Mouse (Mus musculus) lung, postnatal 0 days (tissue): ENCODE measurements around the gene Robo2. TPM values are rescaled to one million over a fixed set of nuclear protein-coding genes. Genes with fewer than 3 reads are reported as not detected.

ENCODE experiments used
- ATAC-seq: fragments of 200-750 bp; cut with Nextera tagmentation; 2 replicates; pipeline ENCODE4 v1.8.0; 2017; ENCODE audit warnings: moderate library complexity
- DNase-seq: peaks from one replicate; pipeline ENCODE4 v3.0.0-alpha.2; 2016; ENCODE audit warnings: low spot score
- H3K27ac ChIP-seq: fragments of 300-500 bp; sonication (generic); 2 replicates; pipeline ENCODE4 v1.5.1; 2014; ENCODE audit warnings: antibody characterized with exemption, mild to moderate bottlenecking, low read length, mixed read lengths
- H3K27me3 ChIP-seq: fragments of 300-500 bp; sonication (generic); replicated peaks from 2 replicates; pipeline ENCODE4 v1.6.1; 2014; ENCODE audit warnings: low read length, mixed read lengths; ENCODE audit not compliant: insufficient read depth
- H3K36me3 ChIP-seq: fragments of 300-500 bp; sonication (generic); 2 replicates; pipeline ENCODE4 v1.6.1; 2014; ENCODE audit warnings: low read length, mixed read lengths; ENCODE audit not compliant: insufficient read depth
- H3K4me1 ChIP-seq: fragments of 300-500 bp; sonication (generic); 2 replicates; pipeline ENCODE4 v1.6.1; 2014; ENCODE audit warnings: antibody characterized with exemption, low read depth, low read length, mixed read lengths; ENCODE audit not compliant: insufficient read depth
- H3K4me2 ChIP-seq: fragments of 300-500 bp; sonication (generic); replicated peaks from 2 replicates; pipeline ENCODE4 v1.6.1; 2014; ENCODE audit warnings: low read depth, mild to moderate bottlenecking, low read length, moderate library complexity, mixed read lengths
- H3K4me3 ChIP-seq: fragments of 300-500 bp; sonication (generic); 2 replicates; pipeline ENCODE4 v1.5.1; 2014; ENCODE audit warnings: low read depth, low read length
- H3K9ac ChIP-seq: fragments of 300-500 bp; sonication (generic); replicated peaks from 2 replicates; pipeline ENCODE4 v1.6.1; 2014; ENCODE audit warnings: low read depth, mild to moderate bottlenecking
- H3K9me3 ChIP-seq: fragments of 300-500 bp; sonication (generic); 2 replicates; pipeline ENCODE4 v1.6.1; 2016; ENCODE audit warnings: low read length, mixed read lengths
- CTCF ChIP-seq: IDR thresholded peaks from 2 replicates; pipeline ENCODE4 v1.5.1; 2016; ENCODE audit warnings: antibody characterized with exemption, mild to moderate bottlenecking
- EP300 ChIP-seq: IDR thresholded peaks from 2 replicates; pipeline ENCODE4 v1.6.1; 2016; ENCODE audit warnings: antibody characterized with exemption, mild to moderate bottlenecking, control low read depth
- WGBS: fragments of 180-500 bp; shearing (Covaris S2); extraction: QIAGEN DNeasy Blood & Tissue Kit; methylation state at CpG from one replicate; pipeline ENCODE4 v1.1.7; 2014; 5-methylcytosine and 5-hydroxymethylcytosine counted together
- polyA plus RNA-seq: library from polyadenylated mRNA; unstranded; fragments of >200 nt; fragmentation: Nextera tagmentation; extraction: Ambion mirVana; gene quantifications from 2 replicates; pipeline ENCODE4 v1.2.1, GENCODE M21; 2015

The Robo2 gene
- polyA plus RNA-seq, 1 experiment from 2014 or later: 13.3 TPM

GRCm38 (mm10) chr16:74200024-74200703 lies 211.5 kb downstream of the Robo2 start:
- WGBS: 78% methylated on average over 1 of the region's 1 CpGs
- ATAC-seq: no peak
- no peaks in the 10 kb centered on the region for H3K27me3 ChIP-seq
- no peaks in the 10 kb centered on the region for H3K9me3 ChIP-seq
- H3K36me3 ChIP-seq: no peaks in the 10 kb centered on the region
- no peak for TF ChIP-seq EP300
- TF ChIP-seq CTCF: no peak
- no peak overlapping the region for H3K27ac ChIP-seq
- H3K9ac ChIP-seq: no peak overlapping the region
- no peak overlapping the region for H3K4me3 ChIP-seq
- DNase-seq: no peak
- no peaks in the 10 kb centered on the region for H3K4me1 ChIP-seq
- no peak overlapping the region for H3K4me2 ChIP-seq

DNA sequence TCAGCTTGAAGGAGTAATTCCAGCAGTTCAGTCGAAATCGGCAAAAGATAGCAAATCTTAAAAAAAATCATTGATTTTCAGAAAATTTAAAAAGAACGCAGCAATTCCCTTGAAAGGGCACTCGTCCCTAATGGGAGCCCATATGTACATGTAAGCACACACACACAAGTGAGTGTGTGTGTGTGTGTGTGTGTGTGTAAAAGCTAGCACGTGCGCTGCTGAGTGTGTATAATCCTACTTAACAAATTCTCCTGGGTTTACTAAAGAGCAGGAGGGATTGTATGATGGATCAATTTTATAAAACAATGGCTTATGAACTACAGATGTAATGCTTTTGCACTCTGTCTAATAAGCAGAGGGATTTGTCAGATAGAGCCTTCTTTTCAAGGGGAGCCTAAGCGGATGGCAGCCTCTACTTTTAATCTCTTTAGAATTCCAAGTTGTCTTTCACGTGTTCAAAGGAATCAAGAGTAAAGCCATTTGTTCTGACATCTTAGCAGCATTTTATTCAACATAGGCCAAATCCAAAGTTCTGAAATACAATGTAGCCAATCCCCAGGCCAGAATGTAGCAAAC lies 218.6 kb downstream of the Robo2 start:
- H3K4me1 ChIP-seq: no peaks in the 10 kb centered on the region

GRCm38 (mm10) chr16:74191621-74192020 lies 220.0 kb downstream of the Robo2 start:
- ATAC-seq (no peak), DNase-seq (no peak)
- Histone ChIP-seq H3K9me3 (no peaks in the 10 kb centered on the region), H3K27me3 (no peaks in the 10 kb centered on the region), H3K36me3 (no peaks in the 10 kb centered on the region), H3K9ac (no peak overlapping the region), H3K27ac (no peak overlapping the region), H3K4me1 (no peaks in the 10 kb centered on the region), H3K4me2 (no peak overlapping the region), H3K4me3 (no peak overlapping the region)
- no peak for TF ChIP-seq EP300
- TF ChIP-seq CTCF: no peak
- WGBS: 83% methylated on average over 2 of the region's 2 CpGs

More for the DNA sequence above, 218.6 kb downstream of the Robo2 start:
- DNase-seq (no peak), ATAC-seq (no peak)
- no peak overlapping the region for H3K27ac ChIP-seq
- H3K27me3 ChIP-seq: no peaks in the 10 kb centered on the region
- no peak overlapping the region for H3K9ac ChIP-seq
- H3K36me3 ChIP-seq: no peaks in the 10 kb centered on the region
- WGBS: 74% methylated on average over 8 of the region's 8 CpGs
- H3K4me3 ChIP-seq: no peak overlapping the region
- TF ChIP-seq CTCF: no peak
- TF ChIP-seq EP300: no peak
- no peaks in the 10 kb centered on the region for H3K9me3 ChIP-seq
- H3K4me2 ChIP-seq: no peak overlapping the region

DNA sequence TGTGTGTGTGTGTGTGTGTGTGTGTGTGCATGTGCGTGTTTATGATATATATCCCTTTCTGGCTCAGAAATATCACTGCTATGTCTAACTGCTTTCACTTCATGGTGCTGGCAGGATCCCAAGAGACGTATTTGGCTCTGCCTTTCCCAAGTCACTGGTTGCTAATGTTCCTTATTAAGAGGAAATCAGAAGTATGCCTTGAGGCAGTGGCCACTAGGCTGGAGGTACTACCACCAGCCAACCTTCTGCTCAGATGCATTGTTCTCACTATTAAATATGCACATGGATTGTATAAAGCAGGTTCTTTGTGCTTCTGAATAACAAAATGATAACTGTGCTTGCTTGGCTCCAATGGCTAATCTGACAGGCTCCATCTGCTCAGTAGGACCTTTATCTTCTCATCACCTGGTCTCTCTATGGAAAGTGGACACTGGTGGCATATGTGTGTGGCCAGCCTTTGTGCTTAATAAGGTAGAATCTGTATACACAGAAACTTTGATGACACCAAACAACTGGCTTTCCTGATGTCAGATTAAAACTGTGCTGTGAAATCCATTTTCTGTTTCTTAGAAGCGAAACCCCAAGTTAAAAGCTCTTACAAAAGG lies 229.0 kb downstream of the Robo2 start:
- no peaks in the 10 kb centered on the region for H3K4me1 ChIP-seq
- no peak overlapping the region for H3K27ac ChIP-seq
- H3K36me3 ChIP-seq: no peaks in the 10 kb centered on the region
- no peak overlapping the region for H3K9ac ChIP-seq
- no peaks in the 10 kb centered on the region for H3K9me3 ChIP-seq
- H3K4me2 ChIP-seq: no peak overlapping the region
- H3K4me3 ChIP-seq: no peak overlapping the region
- WGBS: 52% methylated on average over 3 of the region's 3 CpGs
- ATAC-seq: peak; percentile 11; the same call in 1 of the 2 replicates
- DNase-seq: peak; percentile 39
- H3K27me3 ChIP-seq: no peaks in the 10 kb centered on the region
- TF ChIP-seq EP300: no peak
- TF ChIP-seq CTCF: no peak

- Histone ChIP-seq H3K4me3 (no peak overlapping the region), H3K4me1 (no peaks in the 10 kb centered on the region), H3K9me3 (no peaks in the 10 kb centered on the region), H3K9ac (no peak overlapping the region), H3K36me3 (no peaks in the 10 kb centered on the region), H3K27me3 (no peaks in the 10 kb centered on the region), H3K4me2 (no peak overlapping the region), H3K27ac (no peak overlapping the region)
- ATAC-seq (no peak), DNase-seq (no peak)
- 78% methylated on average over 3 of the region's 3 CpGs for WGBS
- TF ChIP-seq EP300 (no peak), CTCF (no peak)
These were observed 239.0 kb downstream of the Robo2 start for GRCm38 (mm10) chr16:74172673-74173072.

DNA sequence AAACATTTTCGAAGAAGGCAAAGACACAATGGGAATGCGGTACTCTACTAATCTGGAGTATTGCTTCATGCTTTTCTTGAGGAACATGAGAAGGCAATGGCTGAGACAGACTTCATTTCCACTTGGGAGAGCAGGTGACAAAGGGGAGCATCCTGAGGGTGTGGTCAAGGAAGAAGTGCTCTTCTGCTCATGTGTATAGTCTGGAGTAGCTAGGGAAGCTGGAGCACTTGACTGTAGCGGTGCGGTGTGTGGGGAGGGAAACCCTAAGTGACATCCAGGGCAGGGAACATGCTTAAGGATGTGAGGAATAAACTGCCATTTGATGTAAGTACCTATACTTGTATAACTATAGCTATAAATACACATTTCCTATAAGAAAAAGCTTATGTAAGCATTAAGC lies 242.0 kb downstream of the Robo2 start:
- no peaks in the 10 kb centered on the region for H3K27me3 ChIP-seq
- WGBS: 93% methylated on average over 4 of the region's 4 CpGs
- no peak overlapping the region for H3K4me3 ChIP-seq
- no peak overlapping the region for H3K9ac ChIP-seq
- no peaks in the 10 kb centered on the region for H3K36me3 ChIP-seq
- no peak for TF ChIP-seq CTCF
- TF ChIP-seq EP300: no peak
- DNase-seq: no peak
- no peak overlapping the region for H3K4me2 ChIP-seq
- ATAC-seq: no peak
- no peaks in the 10 kb centered on the region for H3K4me1 ChIP-seq
- H3K9me3 ChIP-seq: no peaks in the 10 kb centered on the region
- no peak overlapping the region for H3K27ac ChIP-seq
